Mouse (Mus musculus) midbrain, embryonic 15.5 days (tissue): Measurements from ENCODE around the gene Bves. TPM values are rescaled to one million over a fixed set of nuclear protein-coding genes. Genes with fewer than 3 reads are reported as not detected.
A peak's percentile ranks its signal among the peaks of the same experiment; 100 is the strongest.
"Not testable (repeated sequence)": the region's sequence is repeated elsewhere in the genome, so short reads cannot be mapped to it uniquely, and the experiment has no call there.

Experiments used
- ATAC-seq: fragments of 200-750 bp; cut with Nextera tagmentation; replicated peaks from 2 replicates; pipeline ENCODE4 v1.8.0; 2017; ENCODE audit warnings: moderate TSS enrichment
- H3K27ac ChIP-seq: fragments of 300-500 bp; sonication (generic); 2 replicates; pipeline ENCODE4 v1.5.1; 2015; ENCODE audit warnings: mild to moderate bottlenecking, inconsistent platforms
- H3K27me3 ChIP-seq: fragments of 300-500 bp; sonication (generic); replicated peaks from 2 replicates; pipeline ENCODE4 v1.6.1; 2015; ENCODE audit warnings: inconsistent platforms
- H3K36me3 ChIP-seq: fragments of 300-500 bp; sonication (generic); replicated peaks from 2 replicates; pipeline ENCODE4 v1.6.1; 2015; ENCODE audit warnings: inconsistent platforms
- H3K4me1 ChIP-seq: fragments of 300-500 bp; sonication (generic); 2 replicates; pipeline ENCODE4 v1.6.1; 2015; ENCODE audit warnings: inconsistent platforms
- H3K4me2 ChIP-seq: fragments of 300-500 bp; sonication (generic); 2 replicates; pipeline ENCODE4 v1.6.1; 2015; ENCODE audit warnings: inconsistent platforms, mild to moderate bottlenecking, moderate library complexity
- H3K4me3 ChIP-seq: fragments of 300-500 bp; sonication (generic); 2 replicates; pipeline ENCODE4 v1.5.1; 2015; ENCODE audit warnings: mild to moderate bottlenecking, inconsistent platforms
- H3K9ac ChIP-seq: fragments of 300-500 bp; sonication (generic); 2 replicates; pipeline ENCODE4 v1.6.1; 2015; ENCODE audit warnings: mild to moderate bottlenecking, inconsistent platforms
- H3K9me3 ChIP-seq: fragments of 300-500 bp; sonication (generic); 2 replicates; pipeline ENCODE4 v1.6.1; 2016; ENCODE audit warnings: inconsistent platforms
- WGBS: fragments of 180-500 bp; shearing (Covaris S2); methylation state at CpG from one replicate; pipeline ENCODE4 v1.1.7; 2015; ENCODE audit warnings: mixed read lengths; 5-methylcytosine and 5-hydroxymethylcytosine counted together
- polyA plus RNA-seq: library from polyadenylated mRNA; unstranded; fragments of >200 nt; fragmentation: Nextera tagmentation; extraction: Ambion mirVana; gene quantifications from 2 replicates; pipeline ENCODE4 v1.2.1, GENCODE M21; 2015

Bves gene
- polyA plus RNA-seq = 1.5 and 1.6 TPM in 2 replicates

DNA sequence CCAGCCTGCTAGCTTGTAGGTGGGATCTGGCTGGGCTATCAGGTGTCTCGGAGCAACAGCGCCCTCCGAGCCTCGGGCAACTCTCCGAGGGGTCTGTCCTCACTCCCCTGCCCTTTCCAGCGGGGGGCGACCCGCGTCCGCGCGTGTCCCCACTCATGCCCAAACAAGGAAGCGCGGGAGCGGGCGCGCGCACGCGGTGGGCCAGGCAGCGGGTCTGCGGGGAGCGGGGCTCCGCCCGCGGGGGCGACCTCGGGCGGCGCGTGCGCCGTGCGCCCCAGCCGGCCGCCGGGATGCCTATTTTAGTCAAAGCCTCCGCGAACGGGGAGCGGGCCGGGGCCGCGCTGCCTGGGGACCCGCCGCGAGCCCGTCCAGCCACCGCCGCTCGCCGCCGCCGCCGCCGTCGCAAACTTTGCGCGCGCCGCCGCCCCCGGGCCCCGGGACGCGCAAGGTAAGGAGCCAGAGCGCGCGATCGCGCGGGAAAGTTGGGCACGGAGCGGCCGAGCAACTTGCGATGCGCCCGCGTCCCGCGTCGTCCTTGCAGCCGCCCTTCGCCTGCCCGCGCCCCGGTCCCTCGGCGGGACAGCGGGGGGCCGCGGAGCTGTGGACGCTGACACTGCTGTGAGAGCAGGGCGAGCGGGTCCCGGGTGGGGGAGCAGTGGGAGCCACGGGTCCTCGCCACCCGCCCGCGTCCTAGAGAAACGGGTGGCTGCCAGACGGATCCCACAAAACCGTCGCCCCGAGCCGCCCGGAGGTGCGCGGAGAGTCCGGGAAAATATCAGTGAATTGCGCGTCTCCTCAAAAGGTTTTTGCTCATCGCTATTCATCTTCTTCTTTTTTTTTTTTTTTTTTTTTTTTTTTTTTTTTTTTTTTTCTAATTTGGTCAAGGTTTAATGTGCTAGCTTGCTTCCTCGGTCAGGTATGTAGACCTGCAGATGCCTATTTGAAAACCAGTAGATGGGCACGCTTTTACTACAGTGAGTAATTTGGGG, at the start of gene Bves:
Bves (plus strand) TSS at position 339 of the 989 bp plus-strand sequence.
- peaks cover 25% of the 10 kb centered on the region for H3K27me3 ChIP-seq
- WGBS = under 1% methylated on average over 116 of the region's 116 CpGs
- H3K9ac ChIP-seq = peak within 1 kb of the TSS; percentile 47
- H3K27ac ChIP-seq = no peak within 1 kb of the TSS
- H3K4me2 ChIP-seq = peak within 1 kb of the TSS; percentile 96
- H3K36me3 ChIP-seq = no peaks in the 10 kb centered on the region
- peaks cover 9% of the 10 kb centered on the region for H3K4me1 ChIP-seq
- H3K4me3 ChIP-seq = peak within 1 kb of the TSS; percentile 68
- H3K9me3 ChIP-seq = no peaks in the 10 kb centered on the region
- peak; percentile 83 for ATAC-seq

DNA sequence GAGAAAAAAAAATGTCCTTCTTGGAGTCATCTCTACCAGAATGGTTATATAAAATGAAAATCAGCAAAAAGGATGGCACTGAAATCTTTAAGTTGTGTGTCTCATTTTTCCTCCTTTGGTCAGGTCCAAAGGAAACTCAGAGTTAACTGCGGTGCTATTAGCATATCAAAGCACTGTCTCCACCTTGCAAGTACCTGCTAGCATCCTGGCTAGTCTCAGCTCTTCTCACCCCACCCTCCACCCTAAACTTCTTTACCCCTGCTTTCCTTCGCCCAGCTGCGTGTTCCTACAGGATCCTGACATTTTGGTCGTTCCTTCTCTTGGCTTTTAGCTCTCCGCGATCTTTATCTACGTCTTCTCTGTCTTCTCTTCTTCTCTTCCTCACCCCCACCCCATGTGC, 47.2 kb upstream of the Bves start:
- Histone ChIP-seq H3K4me1 (peaks cover 8% of the 10 kb centered on the region; the same call in 1 of the 2 replicates), H3K36me3 (no peaks in the 10 kb centered on the region), H3K9ac (no peak overlapping the region), H3K4me2 (no peak overlapping the region), H3K27me3 (peaks cover 17% of the 10 kb centered on the region; the same call in 1 of the 2 replicates), H3K9me3 (no peaks in the 10 kb centered on the region), H3K4me3 (no peak overlapping the region), H3K27ac (no peak overlapping the region)
- WGBS = 57% methylated on average over 7 of the region's 7 CpGs
- ATAC-seq = no peak

DNA sequence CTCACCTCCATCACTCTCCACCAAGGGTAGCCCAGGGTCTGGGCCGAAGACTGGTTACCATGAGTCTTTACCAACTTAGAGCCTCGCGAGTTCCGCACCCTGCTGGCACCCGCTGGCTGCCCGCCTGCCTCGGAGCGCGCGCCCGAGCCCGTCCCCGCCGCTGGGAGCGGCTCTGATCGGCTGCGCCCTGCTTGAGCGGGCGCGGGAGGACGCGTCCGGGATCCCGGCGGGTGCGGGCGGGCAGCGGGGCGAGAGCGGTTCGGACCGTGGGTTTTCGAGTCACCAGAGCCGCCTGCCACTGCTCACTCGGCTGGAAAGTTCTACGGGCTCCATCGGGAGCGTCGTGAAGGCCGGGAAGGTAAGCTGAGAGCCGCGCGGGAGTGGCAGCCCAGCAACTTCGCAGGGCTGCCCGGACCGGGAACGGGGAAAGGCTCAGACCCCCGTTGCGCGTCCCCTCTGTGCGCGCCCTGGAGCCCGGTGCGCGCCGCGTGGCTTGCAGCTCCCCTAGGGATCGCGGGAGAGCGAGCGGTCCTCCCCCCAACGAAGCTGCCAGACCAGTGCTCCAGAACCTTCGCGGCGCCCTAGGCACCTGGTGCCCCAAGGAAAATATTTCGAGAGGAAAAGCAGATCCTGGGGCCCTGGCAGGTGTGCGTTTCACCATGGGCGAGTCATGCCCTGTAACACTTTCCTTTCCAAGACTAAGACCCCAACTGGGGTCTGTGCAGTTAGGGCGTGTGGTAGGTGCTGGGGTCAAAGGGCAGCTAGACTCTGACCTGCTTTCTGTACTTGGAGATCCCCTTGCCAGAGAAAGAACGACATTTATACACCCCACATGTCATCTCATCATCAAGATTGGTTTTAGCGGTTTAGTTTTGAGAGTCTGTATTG, 46.1 kb upstream of the Bves start:
- peak overlapping the region; percentile 78 for H3K4me2 ChIP-seq
- no peaks in the 10 kb centered on the region for H3K36me3 ChIP-seq
- peak overlapping the region; percentile 35 for H3K9ac ChIP-seq
- peaks cover 17% of the 10 kb centered on the region; the same call in 1 of the 2 replicates for H3K27me3 ChIP-seq
- H3K4me1 ChIP-seq = peaks cover 8% of the 10 kb centered on the region; the same call in 1 of the 2 replicates
- no peak overlapping the region for H3K27ac ChIP-seq
- no peaks in the 10 kb centered on the region for H3K9me3 ChIP-seq
- peak overlapping the region; percentile 50 for H3K4me3 ChIP-seq
- ATAC-seq = peak; percentile 88
- under 1% methylated on average over 70 of the region's 71 CpGs for WGBS

DNA sequence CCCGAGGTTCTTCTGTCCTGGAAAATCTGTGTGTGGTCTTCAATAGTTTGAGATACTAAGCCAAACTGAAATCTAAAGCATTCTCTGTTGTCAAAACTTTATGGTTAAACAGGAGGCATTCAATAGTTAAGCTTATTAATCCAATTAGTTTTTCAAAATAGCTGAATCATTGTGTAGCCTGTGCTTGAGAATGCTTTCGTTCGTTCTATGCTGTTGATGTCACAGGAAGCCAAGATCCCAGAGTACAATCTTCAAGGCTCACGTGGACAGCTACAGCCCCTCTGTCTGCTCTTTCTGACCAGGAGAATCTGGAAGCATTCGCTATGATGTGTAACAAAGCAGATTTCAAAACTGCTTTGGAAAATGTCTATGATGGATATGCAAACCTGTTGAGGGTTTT, 45.0 kb upstream of the Bves start:
- ATAC-seq = no peak
- Histone ChIP-seq H3K4me3 (no peak overlapping the region), H3K9me3 (no peaks in the 10 kb centered on the region), H3K36me3 (no peaks in the 10 kb centered on the region), H3K9ac (no peak overlapping the region), H3K4me1 (peaks cover 8% of the 10 kb centered on the region; the same call in 1 of the 2 replicates), H3K27me3 (peaks cover 17% of the 10 kb centered on the region; the same call in 1 of the 2 replicates), H3K27ac (no peak overlapping the region), H3K4me2 (no peak overlapping the region)
- 37% methylated on average over 5 of the region's 5 CpGs for WGBS

DNA sequence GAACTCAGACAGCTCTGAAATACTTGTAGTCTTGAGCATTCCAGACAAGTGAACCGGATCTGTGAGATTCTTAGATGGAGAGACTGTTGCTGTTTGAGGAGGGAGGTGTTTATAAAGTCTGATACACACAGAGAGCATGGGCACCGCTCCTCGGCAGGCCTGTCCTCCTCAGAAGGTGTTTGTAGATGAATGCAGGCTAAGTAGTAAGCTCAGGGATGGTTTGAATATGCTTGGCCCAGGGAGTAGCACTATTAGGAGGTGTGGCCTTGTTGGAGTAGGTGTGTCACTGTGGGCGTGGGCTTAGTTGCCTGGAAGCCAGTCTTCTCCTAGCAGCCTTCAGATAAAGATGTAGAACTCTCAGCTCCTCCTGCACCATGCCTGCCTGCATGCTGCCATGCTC, 43.4 kb upstream of the Bves start:
- ATAC-seq, H3K9me3 ChIP-seq, H3K4me2 ChIP-seq, H3K4me1 ChIP-seq, H3K27ac ChIP-seq, H3K36me3 ChIP-seq, H3K4me3 ChIP-seq, H3K9ac ChIP-seq: not testable (repeated sequence)
- H3K27me3 ChIP-seq = peaks cover 17% of the 10 kb centered on the region; the same call in 1 of the 2 replicates
- WGBS = 73% methylated on average over 4 of the region's 4 CpGs

DNA sequence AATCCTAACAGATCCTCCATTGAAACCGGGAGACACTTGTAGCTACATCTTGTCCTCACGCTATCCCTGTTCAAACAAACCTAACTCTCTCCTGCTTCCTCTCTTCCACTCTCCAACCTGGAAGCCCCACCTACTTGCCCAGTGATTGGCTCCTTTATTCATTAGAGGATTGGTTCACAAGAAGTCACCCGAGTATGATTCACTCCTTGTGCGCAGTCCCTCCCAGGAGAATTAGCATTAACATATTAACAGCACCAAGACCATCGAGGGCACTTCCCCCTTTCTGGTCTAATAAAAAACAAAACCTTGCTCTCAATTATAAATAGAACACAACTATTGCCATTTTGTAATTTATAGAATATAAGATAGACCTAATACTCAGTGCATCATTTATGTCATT, 40.5 kb upstream of the Bves start:
- Histone ChIP-seq H3K9ac (no peak overlapping the region), H3K36me3 (no peaks in the 10 kb centered on the region), H3K27me3 (peaks cover 6% of the 10 kb centered on the region; the same call in 1 of the 2 replicates), H3K4me3 (no peak overlapping the region), H3K9me3 (no peaks in the 10 kb centered on the region), H3K27ac (no peak overlapping the region), H3K4me1 (no peaks in the 10 kb centered on the region), H3K4me2 (no peak overlapping the region)
- WGBS = 84% methylated on average over 5 of the region's 5 CpGs
- no peak for ATAC-seq

- H3K9ac ChIP-seq = no peak overlapping the region
- H3K27ac ChIP-seq = no peak overlapping the region
- 60% methylated on average over 6 of the region's 6 CpGs for WGBS
- H3K4me3 ChIP-seq = no peak overlapping the region
- ATAC-seq = no peak
- H3K36me3 ChIP-seq = no peaks in the 10 kb centered on the region
- H3K4me1 ChIP-seq = no peaks in the 10 kb centered on the region
- no peaks in the 10 kb centered on the region for H3K9me3 ChIP-seq
- H3K4me2 ChIP-seq = no peak overlapping the region
- no peaks in the 10 kb centered on the region for H3K27me3 ChIP-seq
Observed at GRCm38 (mm10) chr10:45298503-45298902, 37.1 kb upstream of the Bves start.

GRCm38 (mm10) chr10:45299509-45299908, 36.1 kb upstream of the Bves start:
- Histone ChIP-seq H3K27me3 (no peaks in the 10 kb centered on the region), H3K4me1 (no peaks in the 10 kb centered on the region), H3K9me3 (no peaks in the 10 kb centered on the region), H3K27ac (no peak overlapping the region), H3K9ac (no peak overlapping the region), H3K36me3 (no peaks in the 10 kb centered on the region), H3K4me2 (no peak overlapping the region), H3K4me3 (no peak overlapping the region)
- 86% methylated on average over 4 of the region's 4 CpGs for WGBS
- ATAC-seq = no peak

- ATAC-seq = no peak
- Histone ChIP-seq H3K9me3 (no peaks in the 10 kb centered on the region), H3K4me3 (no peak overlapping the region), H3K4me2 (no peak overlapping the region), H3K36me3 (no peaks in the 10 kb centered on the region), H3K4me1 (no peaks in the 10 kb centered on the region), H3K27ac (no peak overlapping the region), H3K27me3 (no peaks in the 10 kb centered on the region), H3K9ac (no peak overlapping the region)
- 69% methylated on average over 14 of the region's 14 CpGs for WGBS
Observed at GRCm38 (mm10) chr10:45303315-45304036, 32.1 kb upstream of the Bves start.

GRCm38 (mm10) chr10:45305173-45305572, 30.4 kb upstream of the Bves start:
- Histone ChIP-seq H3K4me2 (no peak overlapping the region), H3K4me1 (no peaks in the 10 kb centered on the region), H3K27ac (no peak overlapping the region), H3K36me3 (no peaks in the 10 kb centered on the region), H3K9ac (no peak overlapping the region), H3K27me3 (no peaks in the 10 kb centered on the region), H3K4me3 (no peak overlapping the region), H3K9me3 (no peaks in the 10 kb centered on the region)
- WGBS = 80% methylated on average over 5 of the region's 5 CpGs
- no peak for ATAC-seq

DNA sequence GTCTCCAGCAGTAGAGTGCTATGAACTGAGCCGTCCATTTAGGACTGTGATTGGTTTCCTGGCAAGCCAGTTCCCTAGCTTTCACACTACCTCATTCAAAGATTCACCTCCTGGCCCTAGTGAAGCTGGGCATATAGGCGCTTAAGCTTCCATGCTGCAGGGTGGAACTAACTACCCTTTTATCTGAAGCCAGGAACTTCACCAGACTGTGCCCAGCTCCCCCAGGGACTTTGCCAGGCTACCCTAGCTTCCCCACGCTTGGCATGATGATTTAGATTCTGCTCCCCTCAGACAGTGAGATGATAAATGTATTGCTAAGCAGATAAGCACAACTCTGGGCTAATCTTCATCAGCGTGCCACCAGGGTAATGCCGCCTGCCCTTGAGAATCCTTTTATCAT, 24.4 kb upstream of the Bves start:
- WGBS = 68% methylated on average over 5 of the region's 5 CpGs
- no peaks in the 10 kb centered on the region for H3K27me3 ChIP-seq
- H3K27ac ChIP-seq = no peak overlapping the region
- no peak overlapping the region for H3K4me2 ChIP-seq
- H3K4me3 ChIP-seq = no peak overlapping the region
- no peaks in the 10 kb centered on the region for H3K9me3 ChIP-seq
- no peaks in the 10 kb centered on the region for H3K4me1 ChIP-seq
- ATAC-seq = no peak
- no peak overlapping the region for H3K9ac ChIP-seq
- no peaks in the 10 kb centered on the region for H3K36me3 ChIP-seq
